Mouse (Mus musculus) stomach, postnatal 0 days (tissue): ENCODE measurements around the gene C1qbp.

ENCODE experiments used
- CTCF ChIP-seq: IDR thresholded peaks from 2 replicates; pipeline ENCODE4 v1.5.1; 2016; ENCODE audit warnings: antibody characterized with exemption, low read depth, mild to moderate bottlenecking, moderate library complexity
- EP300 ChIP-seq: optimal IDR thresholded peaks from 2 replicates; pipeline ENCODE3; 2016; ENCODE audit warnings: antibody characterized with exemption

- TF ChIP-seq CTCF (no peak), EP300 (no peak)
Observed at GRCm38 (mm10) chr11:70969821-70970559, 12.8 kb downstream of the C1qbp start, which contains the start of the genes Nup88 and Rpain.
